Mouse (Mus musculus) frontal cortex, postnatal 10 days (tissue): ENCODE results near the gene Ube2s.
"Not testable (repeated sequence)": the region's sequence is repeated elsewhere in the genome, so short reads cannot be mapped to it uniquely, and the experiment has no call there.

Experiments
- DNase-seq, 2 experiments: peaks; one replicate each; pipeline ENCODE4 v3.0.0; 2022; ENCODE audit warnings: low spot score in 2 of 2, mixed read lengths in 1 of 2

The Ube2s gene

GRCm38 (mm10) chr7:4821690-4822089 is 9.3 kb upstream of the Ube2s start:
- no peak for DNase-seq

- not testable (repeated sequence) for DNase-seq
Measured at GRCm38 (mm10) chr7:4820925-4821324, 8.5 kb upstream of the Ube2s start.

GRCm38 (mm10) chr7:4816559-4816958 is 4.2 kb upstream of the Ube2s start:
- DNase-seq: no peak

GRCm38 (mm10) chr7:4813105-4813791 is 858 bp upstream of the Ube2s start:
- no peak for DNase-seq

- no peak for DNase-seq
Measured at GRCm38 (mm10) chr7:4811842-4812302, 518 bp downstream of the Ube2s start.

- DNase-seq: not testable (repeated sequence)
Measured at GRCm38 (mm10) chr7:4811131-4811530, 1.3 kb downstream of the Ube2s start.

- DNase-seq: no peak
Measured at GRCm38 (mm10) chr7:4806716-4807115, 5.7 kb downstream of the Ube2s start.

GRCm38 (mm10) chr7:4802247-4802646 is 10.1 kb downstream of the Ube2s start:
- DNase-seq: no peak

- DNase-seq: no peak
Measured at GRCm38 (mm10) chr7:4795767-4796433, 16.5 kb downstream of the Ube2s start.

- no peak for DNase-seq
Measured at GRCm38 (mm10) chr7:4794631-4795168, 17.7 kb downstream of the Ube2s start.

- DNase-seq: no peak
Measured at GRCm38 (mm10) chr7:4793674-4794073, 18.7 kb downstream of the Ube2s start.

GRCm38 (mm10) chr7:4793248-4793647 is 19.1 kb downstream of the Ube2s start:
- DNase-seq: not testable (repeated sequence)

GRCm38 (mm10) chr7:4792278-4793212 is 19.8 kb downstream of the Ube2s start, which contains the start of gene Rpl28:
Rpl28 (plus strand) TSS chr7:4792874.
- DNase-seq: peak; percentile 91 to 94

- peak in 1 of 2 experiments; percentile 37 for DNase-seq
Measured at GRCm38 (mm10) chr7:4789436-4789935, 22.9 kb downstream of the Ube2s start, which contains the start of gene Tmem238. Tmem238 (minus strand) TSS chr7:4789656.

GRCm38 (mm10) chr7:4788499-4789435 is 23.6 kb downstream of the Ube2s start:
- peak in 1 of 2 experiments; percentile 55 for DNase-seq

- peak in 1 of 2 experiments; percentile 9 for DNase-seq
Measured at GRCm38 (mm10) chr7:4783667-4784268, 28.6 kb downstream of the Ube2s start.

GRCm38 (mm10) chr7:4782759-4783158 is 29.6 kb downstream of the Ube2s start, which contains the start of the genes Il11 and Tmem190:
Il11 (minus strand) TSS chr7:4782859.
Tmem190 (plus strand) TSS chr7:4782937.
- DNase-seq: no peak

GRCm38 (mm10) chr7:4782130-4782529 is 30.3 kb downstream of the Ube2s start:
- no peak for DNase-seq

- DNase-seq: no peak
Measured at GRCm38 (mm10) chr7:4779921-4780320, 32.5 kb downstream of the Ube2s start.
